Comparison of ENCODE assay signal across 11 mouse cellular contexts in genomic region chr2:72405621-72406555, GRCm38 (mm10).
"Had no signal": no experiment of that assay in that cellular context is flagged by ENCODE, and none has a peak within 500 bp of the region (broad histone marks: within the 10 kb centered on the region; RNA-seq: fewer than 3 reads in every experiment).

No protein-coding gene starts in this region.

- DNase-seq: kidney, postnatal 10 days; kidney, postnatal 4 days; liver; lung, adult 2 months; lung, postnatal 36 days had no signal

- H3K27me3 ChIP-seq: limb, embryonic 12.5 days; midbrain, embryonic 13.5 days; neural tube, embryonic 15.5 days had no signal

- H3K4me2 ChIP-seq: limb, embryonic 12.5 days; midbrain, embryonic 13.5 days; neural tube, embryonic 15.5 days had no signal

- H3K9ac ChIP-seq: limb, embryonic 12.5 days; liver, embryonic 14.5 days; midbrain, embryonic 13.5 days; neural tube, embryonic 15.5 days had no signal

- H3K4me3 ChIP-seq: layer of hippocampus, adult 2 months; limb, embryonic 12.5 days; midbrain, embryonic 13.5 days; neural tube, embryonic 15.5 days had no signal

- H3K36me3 ChIP-seq: limb, embryonic 12.5 days; midbrain, embryonic 13.5 days; neural tube, embryonic 15.5 days had no signal

- ATAC-seq: midbrain, embryonic 13.5 days had no signal

- H3K9me3 ChIP-seq: limb, embryonic 12.5 days; midbrain, embryonic 13.5 days; neural tube, embryonic 15.5 days had no signal

- H3K27ac ChIP-seq: layer of hippocampus, adult 2 months; limb, embryonic 12.5 days; liver, embryonic 14.5 days; midbrain, embryonic 13.5 days; neural tube, embryonic 15.5 days; stomach, postnatal 0 days had no signal

- H3K4me1 ChIP-seq: neural tube, embryonic 15.5 days had no signal
